Mouse (Mus musculus) bone marrow, adult 2 months (tissue): ENCODE measurements around the gene Ccdc86.

Experiments
- CTCF ChIP-seq: fragments of 200-500 bp; IDR thresholded peaks from 2 replicates; pipeline ENCODE4 v1.5.1; 2011; ENCODE audit warnings: low read length, control low read depth; ENCODE audit not compliant: control insufficient read depth, insufficient read depth
- POLR2A ChIP-seq: fragments of 200-500 bp; IDR thresholded peaks from 2 replicates; pipeline ENCODE4 v1.6.1; 2011; ENCODE audit warnings: low read depth, mild to moderate bottlenecking, control low read depth, low read length, borderline replicate concordance; ENCODE audit not compliant: control insufficient read depth

DNA sequence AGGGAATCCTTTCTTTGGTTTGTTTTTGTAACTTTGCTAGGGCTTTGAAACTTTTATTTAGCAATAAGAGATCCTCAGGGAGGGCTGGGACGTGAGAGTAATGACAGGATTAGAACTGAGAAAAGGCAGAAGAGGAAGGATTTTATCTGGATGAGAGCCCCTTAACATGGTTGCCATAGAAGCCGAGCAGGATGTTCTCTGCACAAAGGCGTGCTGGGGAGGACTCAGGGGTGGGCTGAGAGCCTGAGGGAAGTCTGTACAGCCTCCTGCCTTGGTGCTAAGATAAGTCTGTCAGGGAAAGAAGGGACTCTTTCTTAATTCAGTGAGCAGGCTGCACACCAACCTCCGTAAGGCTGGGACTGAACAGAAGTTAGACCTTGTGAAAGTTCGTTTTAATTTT, 14.0 kb downstream of the Ccdc86 start:
- TF ChIP-seq CTCF (no peak), POLR2A (no peak)
